Mouse (Mus musculus) neural tube, embryonic 13.5 days (tissue): ENCODE data around the gene Olfr1367. TPM values are rescaled to one million over a fixed set of nuclear protein-coding genes. Genes with fewer than 3 reads are reported as not detected.
"Not testable (repeated sequence)": the region's sequence is repeated elsewhere in the genome, so short reads cannot be mapped to it uniquely, and the experiment has no call there.

Experiments
- ATAC-seq: fragments of 200-750 bp; cut with Nextera tagmentation; 2 replicates; pipeline ENCODE4 v1.8.0; 2017; ENCODE audit warnings: low read depth, mild to moderate bottlenecking, moderate TSS enrichment, moderate library complexity
- H3K27ac ChIP-seq: fragments of 300-500 bp; sonication (generic); replicated peaks from 2 replicates; pipeline ENCODE4 v1.5.1; 2015; ENCODE audit warnings: moderate library complexity, mild to moderate bottlenecking, inconsistent platforms
- H3K27me3 ChIP-seq: fragments of 300-500 bp; sonication (generic); 2 replicates; pipeline ENCODE4 v1.6.1; 2015; ENCODE audit warnings: mild to moderate bottlenecking, inconsistent platforms
- H3K36me3 ChIP-seq: fragments of 300-500 bp; sonication (generic); 2 replicates; pipeline ENCODE4 v1.6.1; 2015; ENCODE audit warnings: mild to moderate bottlenecking, inconsistent platforms
- H3K4me1 ChIP-seq: fragments of 300-500 bp; sonication (generic); replicated peaks from 2 replicates; pipeline ENCODE4 v1.6.1; 2015; ENCODE audit warnings: inconsistent platforms
- H3K4me2 ChIP-seq: fragments of 300-500 bp; sonication (generic); 2 replicates; pipeline ENCODE4 v1.6.1; 2015; ENCODE audit warnings: inconsistent platforms, mild to moderate bottlenecking, moderate library complexity
- H3K4me3 ChIP-seq: fragments of 300-500 bp; sonication (generic); 2 replicates; pipeline ENCODE4 v1.5.1; 2015; ENCODE audit warnings: mild to moderate bottlenecking, inconsistent platforms
- H3K9ac ChIP-seq: fragments of 300-500 bp; sonication (generic); 2 replicates; pipeline ENCODE4 v1.6.1; 2015; ENCODE audit warnings: moderate library complexity, mild to moderate bottlenecking, inconsistent platforms
- H3K9me3 ChIP-seq: fragments of 300-500 bp; sonication (generic); 2 replicates; pipeline ENCODE4 v1.6.1; 2016; ENCODE audit warnings: inconsistent platforms
- WGBS: fragments of 180-500 bp; shearing (Covaris S2); methylation state at CpG from one replicate; pipeline ENCODE4 v1.1.7; 2015; 5-methylcytosine and 5-hydroxymethylcytosine counted together
- polyA plus RNA-seq: library from polyadenylated mRNA; unstranded; fragments of >200 nt; fragmentation: Nextera tagmentation; extraction: Ambion mirVana; gene quantifications from 2 replicates; pipeline ENCODE4 v1.2.1, GENCODE M21; 2015

Olfr1367 gene
- polyA plus RNA-seq, 1 experiment from 2014 or later: not detected

DNA sequence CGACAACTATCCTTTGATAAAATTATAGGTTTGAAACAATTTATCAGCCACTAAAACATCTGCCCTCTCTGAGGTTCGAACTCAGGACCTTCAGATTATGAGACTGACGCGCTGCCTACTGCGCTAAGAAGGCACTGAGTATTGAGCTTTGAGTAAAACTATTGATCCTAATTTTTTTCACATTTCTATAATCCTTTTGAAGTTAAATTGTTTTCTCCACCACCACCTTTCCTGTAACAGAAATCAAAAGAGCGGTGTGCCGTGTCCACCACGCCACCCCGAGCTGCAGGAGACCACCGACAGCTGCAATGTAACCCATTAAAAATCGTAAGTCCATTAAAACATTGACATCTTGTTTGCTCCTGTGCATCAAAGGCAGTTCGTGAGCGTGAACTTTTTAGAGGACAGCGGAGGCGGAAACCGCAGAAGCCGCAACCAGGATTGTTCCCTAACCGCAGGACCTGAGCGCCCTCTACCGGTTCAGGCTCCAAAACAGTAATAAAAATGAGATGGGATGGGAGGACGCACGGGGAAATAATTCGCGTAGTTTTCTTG, 20.0 kb upstream of the Olfr1367 start:
- Histone ChIP-seq H3K9me3 (no peaks in the 10 kb centered on the region), H3K4me1 (peaks cover 13% of the 10 kb centered on the region; the same call in 1 of the 2 replicates), H3K27me3 (peaks cover 12% of the 10 kb centered on the region), H3K36me3 (no peaks in the 10 kb centered on the region), H3K9ac (no peak overlapping the region; the same call in 1 of the 2 replicates), H3K4me3 (peak overlapping the region; percentile 34), H3K4me2 (peak overlapping the region; percentile 55), H3K27ac (no peak overlapping the region)
- peak; percentile 86 for ATAC-seq
- under 1% methylated on average over 24 of the region's 24 CpGs for WGBS

GRCm38 (mm10) chr13:21327424-21327823, 19.3 kb upstream of the Olfr1367 start:
- H3K9ac ChIP-seq: 0 out of 2 replicates have a peak overlapping the region, but pooled peaks have one; percentile 4
- H3K9me3 ChIP-seq: no peaks in the 10 kb centered on the region
- H3K4me3 ChIP-seq: peak overlapping the region; percentile 34
- H3K27me3 ChIP-seq: peaks cover 12% of the 10 kb centered on the region
- WGBS: under 1% methylated on average over 9 of the region's 9 CpGs
- peak overlapping the region; percentile 55 for H3K4me2 ChIP-seq
- H3K27ac ChIP-seq: no peak overlapping the region
- ATAC-seq: peak; percentile 27; the same call in 1 of the 2 replicates
- peaks cover 7% of the 10 kb centered on the region; the same call in 1 of the 2 replicates for H3K4me1 ChIP-seq
- H3K36me3 ChIP-seq: no peaks in the 10 kb centered on the region

DNA sequence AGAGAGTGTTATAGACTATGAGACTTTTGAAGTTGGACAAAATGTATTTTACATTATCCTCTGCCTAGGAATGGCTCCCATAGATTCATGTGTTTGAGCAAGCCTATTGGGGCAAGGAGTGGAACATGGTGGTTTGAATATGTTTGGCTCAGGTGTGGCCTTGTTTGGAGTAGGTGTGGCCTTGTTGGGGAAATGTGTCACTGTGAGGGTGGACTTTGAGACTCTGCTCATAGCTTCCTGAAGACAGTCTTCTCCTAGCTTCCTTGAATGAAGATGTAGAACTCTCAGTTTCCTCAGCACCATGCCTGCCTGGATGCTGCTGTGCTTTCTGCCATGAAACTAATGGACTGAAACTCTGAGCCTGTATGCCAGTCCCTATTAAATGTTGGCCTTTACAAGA, 3.9 kb downstream of the Olfr1367 start:
- ATAC-seq: no peak
- Histone ChIP-seq H3K4me1 (no peaks in the 10 kb centered on the region), H3K27me3 (no peaks in the 10 kb centered on the region), H3K27ac (no peak overlapping the region), H3K36me3 (no peaks in the 10 kb centered on the region), H3K9me3 (no peaks in the 10 kb centered on the region), H3K9ac (no peak overlapping the region), H3K4me3 (no peak overlapping the region), H3K4me2 (no peak overlapping the region)

DNA sequence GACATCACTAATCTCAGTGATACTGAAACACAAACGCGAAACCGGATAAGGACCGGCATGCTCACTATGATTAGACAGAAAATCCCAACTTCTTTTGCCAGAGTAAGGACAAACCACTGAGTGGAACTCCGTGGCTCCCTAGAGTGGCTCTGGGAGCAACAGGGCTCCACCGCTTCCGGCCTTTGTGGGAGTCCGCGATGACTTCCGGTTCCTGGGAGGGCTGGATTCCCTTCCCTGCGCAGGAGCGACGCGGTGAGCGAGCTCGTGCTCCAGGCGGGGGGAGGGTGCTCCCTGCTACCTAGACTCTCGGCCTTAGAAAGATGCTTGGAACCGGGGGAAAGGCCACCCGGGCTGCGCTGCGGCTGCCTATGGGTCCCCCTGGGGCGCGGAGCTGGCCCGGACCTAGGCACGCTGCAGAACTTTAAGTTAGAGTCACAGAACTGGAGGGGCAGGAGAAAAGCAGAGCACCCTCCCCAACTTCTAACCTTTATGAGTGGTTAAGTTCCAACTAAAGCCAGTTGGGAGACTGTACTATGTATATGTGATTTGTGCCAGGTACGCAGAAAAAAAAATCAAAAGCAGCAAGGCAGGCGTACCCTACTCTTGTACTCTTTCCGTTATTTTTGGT, 16.0 kb downstream of the Olfr1367 start, which contains the start of gene Zscan12:
Gene Zscan12, plus strand, starts transcription at position 200 of the 628 bp plus-strand sequence.
- ATAC-seq: peak; percentile 99
- Histone ChIP-seq H3K27me3 (peaks cover 4% of the 10 kb centered on the region; the same call in 1 of the 2 replicates), H3K4me2 (peak within 1 kb of the TSS; percentile 60), H3K4me1 (peaks cover 28% of the 10 kb centered on the region), H3K4me3 (peak within 1 kb of the TSS; percentile 59), H3K27ac (peak within 1 kb of the TSS; percentile 57), H3K9ac (peak within 1 kb of the TSS; percentile 80), H3K36me3 (peaks cover 11% of the 10 kb centered on the region), H3K9me3 (no peaks in the 10 kb centered on the region)
- WGBS: 1% methylated on average over 29 of the region's 29 CpGs

- Histone ChIP-seq H3K27me3 (no peaks in the 10 kb centered on the region), H3K27ac (no peak overlapping the region), H3K4me2 (peak overlapping the region; percentile 60), H3K36me3 (peaks cover 16% of the 10 kb centered on the region), H3K9me3 (no peaks in the 10 kb centered on the region), H3K4me1 (peaks cover 28% of the 10 kb centered on the region), H3K9ac (peak overlapping the region; percentile 80), H3K4me3 (peak overlapping the region; percentile 59)
- no peak for ATAC-seq
- 66% methylated on average over 12 of the region's 12 CpGs for WGBS
Measured at GRCm38 (mm10) chr13:21363719-21364118, 17.0 kb downstream of the Olfr1367 start.

DNA sequence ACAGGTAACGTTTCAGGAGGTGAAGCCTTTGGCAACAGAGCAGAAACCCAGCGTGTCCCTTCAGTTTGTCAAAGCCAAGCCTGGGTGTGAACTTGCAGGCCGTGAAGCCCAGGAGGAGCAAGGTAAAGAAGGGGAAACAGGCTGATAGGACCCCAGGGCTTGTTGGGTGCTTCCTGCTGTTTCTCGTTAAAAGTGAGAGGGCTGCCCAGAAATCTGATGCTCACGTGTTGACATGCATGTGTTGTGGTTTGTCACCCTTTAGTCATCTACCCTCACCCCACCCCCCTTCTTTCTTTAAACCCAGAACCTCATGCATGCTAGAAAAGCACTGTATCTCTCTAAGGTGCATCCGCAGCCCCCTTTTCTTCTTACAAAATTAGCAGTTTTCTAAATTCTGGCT, 19.9 kb downstream of the Olfr1367 start:
- Histone ChIP-seq H3K4me2 (no peak overlapping the region), H3K9me3 (no peaks in the 10 kb centered on the region), H3K36me3 (peaks cover 43% of the 10 kb centered on the region), H3K4me1 (peaks cover 28% of the 10 kb centered on the region), H3K4me3 (no peak overlapping the region), H3K27me3 (no peaks in the 10 kb centered on the region), H3K27ac (no peak overlapping the region), H3K9ac (no peak overlapping the region)
- 87% methylated on average over 6 of the region's 6 CpGs for WGBS
- no peak for ATAC-seq

- Histone ChIP-seq H3K27ac (no peak overlapping the region), H3K27me3 (no peaks in the 10 kb centered on the region), H3K4me1 (no peaks in the 10 kb centered on the region), H3K9ac (no peak overlapping the region), H3K4me2 (no peak overlapping the region), H3K36me3 (peaks cover 38% of the 10 kb centered on the region), H3K9me3 (no peaks in the 10 kb centered on the region), H3K4me3 (no peak overlapping the region)
- ATAC-seq: no peak
- 86% methylated on average over 2 of the region's 2 CpGs for WGBS
Measured at GRCm38 (mm10) chr13:21372700-21373099, 26.0 kb downstream of the Olfr1367 start.

DNA sequence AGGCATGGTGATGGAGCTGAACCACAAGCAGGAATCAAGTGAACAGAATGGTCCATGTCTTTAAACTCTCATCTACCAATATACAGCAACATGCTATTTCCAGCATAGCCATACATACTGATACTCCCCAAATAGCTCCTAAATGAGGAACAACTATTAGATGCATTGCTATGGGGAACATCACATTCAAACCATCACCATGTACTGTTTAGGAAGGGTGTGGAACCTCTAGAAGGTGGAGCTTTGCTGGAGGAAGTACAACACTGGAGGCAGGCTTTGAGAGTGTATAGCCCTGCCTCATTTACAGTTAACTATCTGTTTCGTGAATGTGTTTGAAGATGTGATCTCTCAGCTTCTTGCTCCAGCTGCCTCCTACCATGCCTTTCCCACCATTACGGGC, 31.1 kb downstream of the Olfr1367 start:
- H3K9ac ChIP-seq: no peak overlapping the region
- H3K36me3 ChIP-seq: peaks cover 5% of the 10 kb centered on the region; the same call in 1 of the 2 replicates
- no peak overlapping the region for H3K27ac ChIP-seq
- no peak overlapping the region for H3K4me2 ChIP-seq
- H3K27me3 ChIP-seq: no peaks in the 10 kb centered on the region
- WGBS: 83% methylated on average over 2 of the region's 2 CpGs
- H3K4me1 ChIP-seq: no peaks in the 10 kb centered on the region
- ATAC-seq: no peak
- no peak overlapping the region for H3K4me3 ChIP-seq
- no peaks in the 10 kb centered on the region for H3K9me3 ChIP-seq

GRCm38 (mm10) chr13:21395211-21395610, 48.5 kb downstream of the Olfr1367 start:
- 98% methylated on average over 1 of the region's 1 CpGs for WGBS
- Histone ChIP-seq H3K9me3 (no peaks in the 10 kb centered on the region), H3K4me1 (peaks cover 13% of the 10 kb centered on the region), H3K4me3 (no peak overlapping the region), H3K4me2 (no peak overlapping the region), H3K27ac (no peak overlapping the region), H3K9ac (no peak overlapping the region), H3K36me3 (peaks cover 91% of the 10 kb centered on the region), H3K27me3 (no peaks in the 10 kb centered on the region)
- ATAC-seq: no peak

- 94% methylated on average over 6 of the region's 6 CpGs for WGBS
- Histone ChIP-seq H3K36me3 (peaks cover 86% of the 10 kb centered on the region), H3K27me3 (no peaks in the 10 kb centered on the region)
Measured at GRCm38 (mm10) chr13:21395623-21396022, 48.9 kb downstream of the Olfr1367 start.

GRCm38 (mm10) chr13:21396048-21396447, 49.3 kb downstream of the Olfr1367 start:
- Histone ChIP-seq H3K36me3 (peaks cover 82% of the 10 kb centered on the region), H3K4me1 (peaks cover 21% of the 10 kb centered on the region)
- H3K4me2 ChIP-seq, H3K9ac ChIP-seq, H3K27me3 ChIP-seq, H3K9me3 ChIP-seq, H3K27ac ChIP-seq, H3K4me3 ChIP-seq: not testable (repeated sequence)
- 94% methylated on average over 11 of the region's 18 CpGs for WGBS
- ATAC-seq: 0 out of 2 replicates have a peak, but pooled peaks have one; percentile 40

More at GRCm38 (mm10) chr13:21395623-21396022, 48.9 kb downstream of the Olfr1367 start:
- no peak for ATAC-seq
- Histone ChIP-seq H3K9me3 (no peaks in the 10 kb centered on the region), H3K4me2 (no peak overlapping the region), H3K4me1 (peaks cover 16% of the 10 kb centered on the region), H3K4me3 (no peak overlapping the region), H3K9ac (no peak overlapping the region), H3K27ac (no peak overlapping the region)

GRCm38 (mm10) chr13:21397486-21397885, 50.8 kb downstream of the Olfr1367 start:
- Histone ChIP-seq H3K9me3 (no peaks in the 10 kb centered on the region), H3K9ac (no peak overlapping the region), H3K27me3 (no peaks in the 10 kb centered on the region), H3K27ac (no peak overlapping the region), H3K4me2 (no peak overlapping the region), H3K4me1 (peaks cover 29% of the 10 kb centered on the region), H3K4me3 (no peak overlapping the region), H3K36me3 (peaks cover 68% of the 10 kb centered on the region)
- WGBS: 94% methylated on average over 2 of the region's 2 CpGs
- no peak for ATAC-seq
